Mouse (Mus musculus) ES-E14 (cell line): ENCODE results near the gene Tdrd9.

ENCODE experiments used
- MAFK ChIP-seq: IDR thresholded peaks from 2 replicates; pipeline ENCODE4 v1.6.1; 2014; ENCODE audit warnings: mild to moderate bottlenecking, low read depth, low read length, inconsistent platforms; ENCODE audit not compliant: insufficient read depth
- ZC3H11A ChIP-seq: IDR thresholded peaks from 2 replicates; pipeline ENCODE4 v1.6.1; 2012; ENCODE audit warnings: low read depth, mild to moderate bottlenecking, inconsistent platforms, low read length, borderline replicate concordance

- TF ChIP-seq ZC3H11A, result no peak
- TF ChIP-seq MAFK, result no peak
Measured at GRCm38 (mm10) chr12:112106541-112106971, 135.2 kb downstream of the Tdrd9 start, which contains the start of gene Aspg.
